25 mouse cellular contexts compared by ENCODE assay signal in the genomic region with DNA sequence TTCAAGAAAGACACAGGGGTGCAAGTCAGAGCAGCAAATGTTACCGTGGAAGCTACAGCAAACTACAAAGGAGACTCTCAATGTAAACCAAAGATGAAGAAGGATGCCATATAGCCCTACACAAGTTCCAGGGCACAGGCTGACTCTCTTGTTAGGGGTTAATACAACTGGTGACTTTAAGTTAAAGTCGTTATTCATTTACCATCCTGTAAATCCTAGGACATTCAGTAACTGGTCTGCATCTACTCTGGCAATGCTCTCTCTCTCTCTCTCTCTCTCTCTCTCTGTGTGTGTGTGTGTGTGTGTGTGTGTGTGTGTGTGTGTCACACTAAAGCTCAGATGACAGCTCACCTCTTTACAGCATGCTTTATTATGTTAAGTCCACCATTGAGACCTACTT.
A peak's percentile ranks its signal among the peaks of the same experiment; 100 is the strongest.
DNase-seq lines count a peak whose midpoint lies in the region; ATAC-seq lines count a peak whose summit lies in the region.
"Had no signal": no experiment of that assay in that cellular context is flagged by ENCODE, and none has a peak within 500 bp of the region (broad histone marks: within the 10 kb centered on the region; RNA-seq: fewer than 3 reads in every experiment).

No protein-coding gene starts in this region.

- H3K4me2 ChIP-seq in kidney, embryonic 16.5 days (replicated peaks; ENCODE audit: low read depth, low read length), result no peak overlapping the region
- H3K4me2 ChIP-seq in kidney, embryonic 14.5 days (replicated peaks; ENCODE audit: low read depth, low read length), result no peak overlapping the region
- no peak overlapping the region for H3K4me2 ChIP-seq in midbrain, embryonic 11.5 days
- no peak overlapping the region for H3K4me2 ChIP-seq in midbrain, embryonic 16.5 days (ENCODE audit: low read length)
- H3K4me2 ChIP-seq: embryonic facial prominence, embryonic 12.5 days; forebrain, embryonic 13.5 days had no signal

- intact Hi-C loops in heart, postnatal 25 days (cut with DNase I), result no loop called here

- 76% methylated on average over 2 of the region's 2 CpGs for WGBS in kidney, embryonic 16.5 days
- WGBS in kidney, embryonic 14.5 days, result 62% methylated on average over 2 of the region's 2 CpGs
- WGBS in midbrain, embryonic 11.5 days, result 82% methylated on average over 2 of the region's 2 CpGs
- WGBS in midbrain, embryonic 16.5 days, result 88% methylated on average over 2 of the region's 2 CpGs

- peak; percentile 29 for DNase-seq in heart, adult 11 months
- no peak for DNase-seq in heart, postnatal 25 days (ENCODE audit: low spot score)
- DNase-seq in kidney, adult 9 months, result peak; percentile 25
- DNase-seq in kidney, postnatal 10 days, result no peak
- DNase-seq in midbrain, embryonic 11.5 days (ENCODE audit: low spot score, missing footprints), result peak; percentile 2
- DNase-seq: adrenal gland, adult 8-10 months; adrenal gland, postnatal 14 days; adrenal gland, postnatal 36 days; B cell, adult 2 months; cerebellum, adult 11-12 months; cerebellum, adult 2 months; cerebellum, adult 9-10 months; cerebellum, postnatal 10 days; cerebellum, postnatal 25 days had no signal

- H3K4me3 ChIP-seq in kidney, embryonic 16.5 days (ENCODE audit: low read length), result no peak overlapping the region
- H3K4me3 ChIP-seq in kidney, embryonic 14.5 days (ENCODE audit: low read length), result no peak overlapping the region
- H3K4me3 ChIP-seq in midbrain, embryonic 11.5 days (ENCODE audit: low read depth, low read length), result no peak overlapping the region
- no peak overlapping the region for H3K4me3 ChIP-seq in midbrain, embryonic 16.5 days (ENCODE audit: low read depth, low read length)
- H3K4me3 ChIP-seq: embryonic facial prominence, embryonic 10.5 days; embryonic facial prominence, embryonic 12.5 days; forebrain, embryonic 13.5 days had no signal

- H3K27me3 ChIP-seq in kidney, embryonic 16.5 days (ENCODE audit: insufficient read depth, low read length), result no peaks in the 10 kb centered on the region
- H3K27me3 ChIP-seq in kidney, embryonic 14.5 days (ENCODE audit: control insufficient read depth, insufficient read depth, low read length), result no peaks in the 10 kb centered on the region
- H3K27me3 ChIP-seq in midbrain, embryonic 11.5 days (ENCODE audit: control insufficient read depth, insufficient read depth, low read length), result no peaks in the 10 kb centered on the region
- no peaks in the 10 kb centered on the region for H3K27me3 ChIP-seq in midbrain, embryonic 16.5 days (ENCODE audit: control insufficient read depth, insufficient read depth, low read depth, low read length)
- H3K27me3 ChIP-seq: CH12.LX; embryonic facial prominence, embryonic 12.5 days; forebrain, embryonic 13.5 days; Patski had no signal

- no peaks in the 10 kb centered on the region for H3K4me1 ChIP-seq in kidney, embryonic 16.5 days (ENCODE audit: insufficient read depth, low read length)
- no peaks in the 10 kb centered on the region for H3K4me1 ChIP-seq in kidney, embryonic 14.5 days (ENCODE audit: control insufficient read depth, insufficient read depth, low read length)
- H3K4me1 ChIP-seq in midbrain, embryonic 11.5 days (ENCODE audit: control insufficient read depth, insufficient read depth, low read length), result no peaks in the 10 kb centered on the region
- H3K4me1 ChIP-seq in midbrain, embryonic 16.5 days (ENCODE audit: control insufficient read depth, insufficient read depth, low read length), result no peaks in the 10 kb centered on the region
- H3K4me1 ChIP-seq: embryonic facial prominence, embryonic 10.5 days; embryonic facial prominence, embryonic 12.5 days; forebrain, embryonic 13.5 days had no signal

- H3K27ac ChIP-seq in kidney, embryonic 16.5 days (ENCODE audit: low read length), result peak overlapping the region; percentile 53; the same call in 1 of the 2 replicates
- H3K27ac ChIP-seq in kidney, embryonic 14.5 days (ENCODE audit: low read depth, low read length), result no peak overlapping the region
- no peak overlapping the region for H3K27ac ChIP-seq in midbrain, embryonic 11.5 days (ENCODE audit: low read depth, low read length)
- no peak overlapping the region for H3K27ac ChIP-seq in midbrain, embryonic 16.5 days (ENCODE audit: low read length)
- H3K27ac ChIP-seq: embryonic facial prominence, embryonic 10.5 days; embryonic facial prominence, embryonic 12.5 days; forebrain, embryonic 13.5 days had no signal

- no peaks in the 10 kb centered on the region for H3K36me3 ChIP-seq in kidney, embryonic 16.5 days (ENCODE audit: insufficient read depth, low read length)
- H3K36me3 ChIP-seq in kidney, embryonic 14.5 days (ENCODE audit: control insufficient read depth, insufficient read depth, low read length), result no peaks in the 10 kb centered on the region
- no peaks in the 10 kb centered on the region for H3K36me3 ChIP-seq in midbrain, embryonic 11.5 days (ENCODE audit: control insufficient read depth, insufficient read depth, low read length)
- no peaks in the 10 kb centered on the region for H3K36me3 ChIP-seq in midbrain, embryonic 16.5 days (ENCODE audit: control insufficient read depth, insufficient read depth, low read length)
- H3K36me3 ChIP-seq: embryonic facial prominence, embryonic 10.5 days; embryonic facial prominence, embryonic 12.5 days; G1E had no signal

- H3K9me3 ChIP-seq in kidney, embryonic 16.5 days (ENCODE audit: low read length), result no peaks in the 10 kb centered on the region
- no peaks in the 10 kb centered on the region for H3K9me3 ChIP-seq in kidney, embryonic 14.5 days (ENCODE audit: control insufficient read depth, low read length)
- H3K9me3 ChIP-seq in midbrain, embryonic 11.5 days (ENCODE audit: control insufficient read depth, low read length), result no peaks in the 10 kb centered on the region
- no peaks in the 10 kb centered on the region for H3K9me3 ChIP-seq in midbrain, embryonic 16.5 days (replicated peaks; ENCODE audit: control insufficient read depth, low read length, poor library complexity, severe bottlenecking)
- H3K9me3 ChIP-seq: embryonic facial prominence, embryonic 10.5 days; embryonic facial prominence, embryonic 12.5 days; forebrain, embryonic 13.5 days; G1E had no signal

- H3K9ac ChIP-seq in kidney, embryonic 16.5 days (replicated peaks; ENCODE audit: low read length), result no peak overlapping the region
- no peak overlapping the region for H3K9ac ChIP-seq in kidney, embryonic 14.5 days (ENCODE audit: low read depth, low read length)
- H3K9ac ChIP-seq in midbrain, embryonic 11.5 days (ENCODE audit: low read length), result no peak overlapping the region
- H3K9ac ChIP-seq in midbrain, embryonic 16.5 days (ENCODE audit: low read depth, low read length), result no peak overlapping the region
- H3K9ac ChIP-seq: embryonic facial prominence, embryonic 12.5 days; forebrain, embryonic 13.5 days had no signal

- ATAC-seq in kidney, embryonic 16.5 days (ENCODE audit: low FRiP score, low TSS enrichment), result peak; percentile 76; the same call in 1 of the 2 replicates
- ATAC-seq in kidney, embryonic 14.5 days (ENCODE audit: low FRiP score, low TSS enrichment), result no peak
- no peak for ATAC-seq in midbrain, embryonic 11.5 days (ENCODE audit: low FRiP score)
- ATAC-seq in midbrain, embryonic 16.5 days, result no peak
- ATAC-seq: activated CD4-positive, CD25-positive, alpha-beta regulatory T cell, adult 4 months; CD4-positive, CD25-positive, alpha-beta regulatory T cell, adult 4 months; forebrain, embryonic 13.5 days; Patski had no signal

Comparison
In these comparisons a context has a peak if more than half of its experiments do, and no peak if none do; other contexts are left out.
1. DNase-seq: peak in heart, adult 11 months (single experiment), kidney, adult 9 months (single experiment) and midbrain, embryonic 11.5 days (single experiment); none in heart, postnatal 25 days (single experiment) and kidney, postnatal 10 days (single experiment).